Mouse (Mus musculus): ENCODE measurements at regions not wholly inside any gene's neighbourhood (a gene's known extent, or its start where the extent isn't known, plus 50 kb on each side); places are given as distances from the start of the nearest gene placed in this dataset.
A peak's percentile ranks its signal among the peaks of the same experiment; 100 is the strongest.
"Not testable (repeated sequence)": the region's sequence is repeated elsewhere in the genome, so short reads cannot be mapped to it uniquely, and the experiment has no call there.

DNA sequence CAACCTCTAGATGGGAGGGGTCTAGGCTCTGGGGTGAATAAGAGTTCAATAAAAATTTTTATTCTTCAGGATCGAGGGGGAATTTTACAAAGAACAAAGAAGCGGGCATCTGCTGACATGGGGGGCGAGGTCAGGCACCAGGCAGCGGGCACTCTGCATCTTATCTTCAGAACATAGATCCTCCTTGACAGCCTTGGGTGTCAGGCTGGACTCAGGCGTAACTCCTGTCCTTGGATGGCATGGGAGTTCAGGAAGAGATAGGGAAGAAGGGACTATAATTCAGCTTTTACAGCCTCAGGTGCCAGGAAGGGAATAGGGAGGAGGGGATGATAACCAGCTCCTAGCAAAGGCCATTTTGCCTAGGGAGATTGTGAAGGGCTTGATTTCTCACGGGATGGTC, 753.1 kb downstream of the Gm10330 start:
- DNase-seq (ENCODE audit: low read depth, low spot score) = not testable (repeated sequence)

GRCm38 (mm10) chr12:23023556-23023955, 756.5 kb downstream of the Gm10330 start:
- not testable (repeated sequence) for DNase-seq (ENCODE audit: low read depth, low spot score)

- peak; percentile 65 for DNase-seq (ENCODE audit: low read depth, low spot score)
Observed at GRCm38 (mm10) chr12:23010199-23010598, 769.9 kb downstream of the Gm10330 start.

GRCm38 (mm10) chr12:23009662-23010061, 770.4 kb downstream of the Gm10330 start:
- not testable (repeated sequence) for DNase-seq (ENCODE audit: low read depth, low spot score)

Data from R1 (cell line).